16 mouse cellular contexts compared by ENCODE assay signal in genomic region chr4:139804896-139805295, GRCm38 (mm10). TPM values are rescaled to one million over a fixed set of nuclear protein-coding genes. Genes with fewer than 3 reads are reported as not detected.
A peak's percentile ranks its signal among the peaks of the same experiment; 100 is the strongest.
DNase-seq lines count a peak whose midpoint lies in the region.
"Had no signal": no experiment of that assay in that cellular context is flagged by ENCODE, and none has a peak within 500 bp of the region (broad histone marks: within the 10 kb centered on the region; RNA-seq: fewer than 3 reads in every experiment).

No protein-coding gene starts in this region.

- peak; percentile 30 for DNase-seq in adrenal gland, postnatal 25 days
- DNase-seq in adrenal gland, adult 8-10 months: no peak
- peak; percentile 35 for DNase-seq in right cerebral cortex, adult 18-20 months
- DNase-seq in right cerebral cortex, postnatal 10 days (ENCODE audit: low spot score in 2 of 2): no peak
- peak; percentile 8 for DNase-seq in fibroblast of lung, adult 2 months (ENCODE audit: low read depth)
- no peak for DNase-seq in urinary bladder, postnatal 36 days (ENCODE audit: low spot score in 2 of 2)
- DNase-seq: B cell, adult 2 months; cerebellum, adult 18-20 months; cerebellum, adult 9-11 months; cerebellum, postnatal 36 days; forebrain, postnatal 0 days; gastrocnemius, postnatal 36 days; heart, adult 11 months; heart, postnatal 10 days; heart, postnatal 4 days; kidney, adult 18-20 months had no signal

RNA-seq across cellular contexts. Expression of gene Pax7, which starts 28.4 kb away (rescaled TPM):
- total RNA-seq in adrenal gland, postnatal 25 days (2021): not detected in 2 replicates
- not detected for total RNA-seq in adrenal gland, adult 8-10 months (2022)
- total RNA-seq: heart, postnatal 10 days; heart, postnatal 4 days had no signal

Comparison
In these comparisons a context has a peak if more than half of its experiments do, and no peak if none do; other contexts are left out.
1. DNase-seq: peak in adrenal gland, postnatal 25 days (single experiment), right cerebral cortex, adult 18-20 months (single experiment) and fibroblast of lung, adult 2 months (single experiment); none in adrenal gland, adult 8-10 months (single experiment), right cerebral cortex, postnatal 10 days (0 of 2) and urinary bladder, postnatal 36 days (0 of 2).